Mouse (Mus musculus) erythroblast, embryonic 14.5 days (primary cell): ENCODE results near the gene Arid3c.
"Not testable (repeated sequence)": the region's sequence is repeated elsewhere in the genome, so short reads cannot be mapped to it uniquely, and the experiment has no call there.

ENCODE experiments used
- GATA1 ChIP-seq: IDR thresholded peaks from 2 replicates; pipeline ENCODE4 v1.6.1; 2012; ENCODE audit warnings: low read length, inconsistent platforms, mixed read lengths
- TAL1 ChIP-seq: IDR thresholded peaks from 3 replicates; pipeline ENCODE4 v1.6.1; 2012; ENCODE audit warnings: low read length, inconsistent platforms, mixed read lengths

DNA sequence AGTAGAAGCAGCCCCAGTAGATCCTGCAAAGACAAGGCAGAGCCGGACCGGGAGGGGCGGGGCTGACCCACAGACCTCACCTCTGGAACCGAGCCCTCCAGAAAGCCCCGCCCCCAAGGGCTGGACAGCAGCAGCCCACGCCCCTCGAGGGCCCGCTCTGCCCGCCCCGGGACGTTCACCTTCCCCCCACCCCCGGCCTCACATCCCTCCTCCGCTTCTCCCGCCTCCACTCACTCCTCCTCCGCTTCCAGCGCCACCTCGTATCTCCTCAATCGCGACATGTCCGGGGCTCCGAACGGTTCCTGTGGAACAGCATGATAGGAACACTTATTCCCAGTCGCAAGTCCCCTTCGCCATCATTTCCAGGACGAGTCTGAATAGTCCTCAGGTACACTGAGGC, 42.6 kb upstream of the Arid3c start:
- not testable (repeated sequence) for TF ChIP-seq TAL1, GATA1
